Mouse (Mus musculus) lung, adult 2 months (tissue): ENCODE results near the gene Scgb2b17. TPM values are rescaled to one million over a fixed set of nuclear protein-coding genes. Genes with fewer than 3 reads are reported as not detected.
"Not testable (repeated sequence)": the region's sequence is repeated elsewhere in the genome, so short reads cannot be mapped to it uniquely, and the experiment has no call there.

Experiments
- DNase-seq: peaks from one replicate; pipeline ENCODE4 v3.0.0; 2022
- H3K4me1 ChIP-seq: fragments of 200-500 bp; 2 replicates; pipeline ENCODE4 v1.6.1; 2011; ENCODE audit warnings: low read length; ENCODE audit not compliant: control insufficient read depth, insufficient read depth
- H3K4me3 ChIP-seq: fragments of 200-500 bp; replicated peaks from 2 replicates; pipeline ENCODE3; 2011; ENCODE audit warnings: low read depth, mild to moderate bottlenecking, control low read depth, low read length; ENCODE audit errors: extremely low read depth
- polyA plus RNA-seq: library from polyadenylated mRNA; depleted of rRNA; stranded (reverse); fragments of >200 nt; gene quantifications from 2 replicates; pipeline ENCODE4 v1.2.3, GENCODE M21; 2012; rRNA removed

Gene Scgb2b17
- not detected in 2 replicates for polyA plus RNA-seq

- H3K4me1 ChIP-seq, DNase-seq, H3K4me3 ChIP-seq: not testable (repeated sequence)
These were observed at the start of gene Scgb2b17 for GRCm38 (mm10) chr7:33056461-33056860. TSS of gene Scgb2b17 (minus strand) at chr7:33056561.

GRCm38 (mm10) chr7:33063149-33063548 lies 6.8 kb upstream of the Scgb2b17 start, which contains the start of gene Scgb1b17:
TSS of gene Scgb1b17 (plus strand) at chr7:33063449.
- DNase-seq, H3K4me3 ChIP-seq, H3K4me1 ChIP-seq: not testable (repeated sequence)

Other genes starting within 250 kb of the Scgb2b17 start
- gene Scgb2b15, start 226.9 kb downstream of the Scgb2b17 start, polyA plus RNA-seq, result not detected in 2 replicates
- not detected in 2 replicates for gene Scgb1b15, start 220.0 kb downstream of the Scgb2b17 start, polyA plus RNA-seq
- gene Scgb1b17, start 6.9 kb upstream of the Scgb2b17 start, polyA plus RNA-seq, result not detected in 2 replicates
- not detected in 2 replicates for gene Scgb2b18, start 117.3 kb upstream of the Scgb2b17 start, polyA plus RNA-seq
- not detected in 2 replicates for gene Scgb1b18, start 129.0 kb upstream of the Scgb2b17 start, polyA plus RNA-seq
- not detected in 2 replicates for gene Scgb2b19, start 223.8 kb upstream of the Scgb2b17 start, polyA plus RNA-seq
- gene Scgb1b19, start 230.7 kb upstream of the Scgb2b17 start, polyA plus RNA-seq, result not detected in 2 replicates